Mouse (Mus musculus): ENCODE data around the gene Cd3g.
"Not testable (repeated sequence)": the region's sequence is repeated elsewhere in the genome, so short reads cannot be mapped to it uniquely, and the experiment has no call there.

The Cd3g gene

GRCm38 (mm10) chr9:44986242-44986781 lies 6.1 kb upstream of the Cd3g start:
- CTCF ChIA-PET, result interaction anchor here (0.6 to 1.0 kb wide), 2 partner anchors 20 to 296 kb away, joined by 3 to 10 read pairs; no protein-coding TSS in a partner anchor

- CTCF ChIA-PET, result interaction anchor here (0.6 kb wide), 1 partner anchor 297 kb away, joined by 10 read pairs; no protein-coding TSS in a partner anchor
Observed at GRCm38 (mm10) chr9:44985721-44986161, 5.5 kb upstream of the Cd3g start.

- CTCF ChIA-PET, result interaction anchor here (0.6 kb wide), 2 partner anchors 811 to 897 kb away, joined by 3 read pairs; no protein-coding TSS in a partner anchor
Observed at GRCm38 (mm10) chr9:44983001-44983400, 2.8 kb upstream of the Cd3g start.

- CTCF ChIA-PET, result interaction anchor here (0.6 kb wide), 3 partner anchors 51 to 896 kb away, joined by 3 read pairs; no protein-coding TSS in a partner anchor
Observed at GRCm38 (mm10) chr9:44982531-44982930, 2.3 kb upstream of the Cd3g start.

GRCm38 (mm10) chr9:44982081-44982480 lies 1.9 kb upstream of the Cd3g start:
- CTCF ChIA-PET, result interaction anchor here (0.6 kb wide), 1 partner anchor 52 kb away, joined by 3 read pairs; no protein-coding TSS in a partner anchor

- CTCF ChIA-PET, result interaction anchor here (0.6 kb wide), 1 partner anchor 52 kb away, joined by 3 read pairs; no protein-coding TSS in a partner anchor
Observed at GRCm38 (mm10) chr9:44981676-44982075, 1.4 kb upstream of the Cd3g start, which contains the start of gene Cd3d. TSS of gene Cd3d (plus strand) at chr9:44981786.

GRCm38 (mm10) chr9:44981104-44981503 lies 873 bp upstream of the Cd3g start:
- CTCF ChIA-PET, result no interaction called here

- CTCF ChIA-PET, result interaction anchor here (0.7 kb wide), 1 partner anchor 879 kb away, joined by 5 read pairs; no protein-coding TSS in a partner anchor
Observed at GRCm38 (mm10) chr9:44979806-44980205, 425 bp downstream of the Cd3g start.

- CTCF ChIA-PET, result no interaction called here
Observed at GRCm38 (mm10) chr9:44977813-44978212, 2.4 kb downstream of the Cd3g start.

GRCm38 (mm10) chr9:44969450-44969849 lies 10.8 kb downstream of the Cd3g start:
- CTCF ChIA-PET, result interaction anchor here (0.6 to 0.8 kb wide), 7 partner anchors 46 to 992 kb away, joined by 3 to 4 read pairs (median 3); no protein-coding TSS in a partner anchor

GRCm38 (mm10) chr9:44967763-44968162 lies 12.5 kb downstream of the Cd3g start:
- CTCF ChIA-PET, result not testable (repeated sequence)

- CTCF ChIA-PET, result interaction anchor here (0.5 to 1.2 kb wide), 3 partner anchors 20 to 199 kb away, joined by 3 to 8 read pairs (median 6); partner anchors contain the start of genes Arcn1 and Ift46
Observed at GRCm38 (mm10) chr9:44966815-44967242, 13.4 kb downstream of the Cd3g start.

GRCm38 (mm10) chr9:44965833-44966466 lies 14.3 kb downstream of the Cd3g start:
- CTCF ChIA-PET, result interaction anchor here (1.2 kb wide), 1 partner anchor 21 kb away, joined by 3 read pairs; no protein-coding TSS in a partner anchor

GRCm38 (mm10) chr9:44965126-44965832 lies 15.0 kb downstream of the Cd3g start, which contains the start of gene Ube4a:
TSS of gene Ube4a (minus strand) at chr9:44965600.
- CTCF ChIA-PET, result interaction anchor here (0.7 to 1.2 kb wide), 3 partner anchors 21 to 60 kb away, joined by 3 read pairs; no protein-coding TSS in a partner anchor

GRCm38 (mm10) chr9:44954432-44954831 lies 25.8 kb downstream of the Cd3g start:
- CTCF ChIA-PET, result interaction anchor here (0.7 kb wide), 1 partner anchor 432 kb away, joined by 8 read pairs; no protein-coding TSS in a partner anchor

- CTCF ChIA-PET, result interaction anchor here (0.6 kb wide), 1 partner anchor 851 kb away, joined by 12 read pairs; no protein-coding TSS in a partner anchor
Observed at GRCm38 (mm10) chr9:44947836-44948235, 32.4 kb downstream of the Cd3g start.

- CTCF ChIA-PET, result no interaction called here
Observed at GRCm38 (mm10) chr9:44946185-44946695, 34.0 kb downstream of the Cd3g start.

- CTCF ChIA-PET, result interaction anchor here (0.5 to 0.7 kb wide), 2 partner anchors 10 to 23 kb away, joined by 3 to 5 read pairs; no protein-coding TSS in a partner anchor
Observed at GRCm38 (mm10) chr9:44942421-44942820, 37.8 kb downstream of the Cd3g start.

GRCm38 (mm10) chr9:44941756-44942155 lies 38.5 kb downstream of the Cd3g start:
- CTCF ChIA-PET, result interaction anchor here (0.5 kb wide), 1 partner anchor 10 kb away, joined by 3 read pairs; no protein-coding TSS in a partner anchor

- CTCF ChIA-PET, result interaction anchor here (0.6 kb wide), 1 partner anchor 53 kb away, joined by 3 read pairs; no protein-coding TSS in a partner anchor
Observed at GRCm38 (mm10) chr9:44921543-44921942, 58.7 kb downstream of the Cd3g start.

- CTCF ChIA-PET, result interaction anchor here (0.6 kb wide), 1 partner anchor 53 kb away, joined by 3 read pairs; no protein-coding TSS in a partner anchor
Observed at GRCm38 (mm10) chr9:44921123-44921468, 59.1 kb downstream of the Cd3g start.

All from spleen, embryonic (tissue).